Mouse (Mus musculus) limb, embryonic 13.5 days (tissue): ENCODE results near the gene Hivep1. TPM values are rescaled to one million over a fixed set of nuclear protein-coding genes. Genes with fewer than 3 reads are reported as not detected.
A peak's percentile ranks its signal among the peaks of the same experiment; 100 is the strongest.

Experiments used
- ATAC-seq: fragments of 200-750 bp; cut with Nextera tagmentation; 2 replicates; pipeline ENCODE4 v1.8.0; 2017; ENCODE audit warnings: low read depth, moderate number of reproducible peaks, moderate TSS enrichment; ENCODE audit not compliant: low FRiP score
- H3K27ac ChIP-seq: fragments of 300-500 bp; sonication (generic); 2 replicates; pipeline ENCODE4 v1.5.1; 2015; ENCODE audit warnings: inconsistent platforms, mild to moderate bottlenecking, moderate library complexity
- H3K27me3 ChIP-seq: fragments of 300-500 bp; sonication (generic); 2 replicates; pipeline ENCODE4 v1.6.1; 2015; ENCODE audit warnings: mild to moderate bottlenecking, inconsistent platforms
- H3K36me3 ChIP-seq: fragments of 300-500 bp; sonication (generic); 2 replicates; pipeline ENCODE4 v1.6.1; 2015; ENCODE audit warnings: inconsistent platforms, mild to moderate bottlenecking, moderate library complexity
- H3K4me1 ChIP-seq: fragments of 300-500 bp; sonication (generic); 2 replicates; pipeline ENCODE4 v1.6.1; 2015; ENCODE audit warnings: inconsistent platforms
- H3K4me2 ChIP-seq: fragments of 300-500 bp; sonication (generic); replicated peaks from 2 replicates; pipeline ENCODE4 v1.6.1; 2015; ENCODE audit warnings: inconsistent platforms, mild to moderate bottlenecking, moderate library complexity
- H3K4me3 ChIP-seq: fragments of 300-500 bp; sonication (generic); 2 replicates; pipeline ENCODE4 v1.5.1; 2015; ENCODE audit warnings: moderate library complexity, mild to moderate bottlenecking, inconsistent platforms
- H3K9ac ChIP-seq: fragments of 300-500 bp; sonication (generic); 2 replicates; pipeline ENCODE4 v1.6.1; 2015; ENCODE audit warnings: mild to moderate bottlenecking, inconsistent platforms
- H3K9me3 ChIP-seq: fragments of 300-500 bp; sonication (generic); 2 replicates; pipeline ENCODE4 v1.6.1; 2016; ENCODE audit warnings: inconsistent platforms
- WGBS: fragments of 180-500 bp; shearing (Covaris S2); methylation state at CpG from one replicate; pipeline ENCODE4 v1.1.7; 2015; 5-methylcytosine and 5-hydroxymethylcytosine counted together
- polyA plus RNA-seq: library from polyadenylated mRNA; unstranded; fragments of >200 nt; fragmentation: Nextera tagmentation; extraction: Ambion mirVana; gene quantifications from 2 replicates; pipeline ENCODE4 v1.2.1, GENCODE M21; 2015

The Hivep1 gene
- 12.8 and 14.4 TPM in 2 replicates for polyA plus RNA-seq

DNA sequence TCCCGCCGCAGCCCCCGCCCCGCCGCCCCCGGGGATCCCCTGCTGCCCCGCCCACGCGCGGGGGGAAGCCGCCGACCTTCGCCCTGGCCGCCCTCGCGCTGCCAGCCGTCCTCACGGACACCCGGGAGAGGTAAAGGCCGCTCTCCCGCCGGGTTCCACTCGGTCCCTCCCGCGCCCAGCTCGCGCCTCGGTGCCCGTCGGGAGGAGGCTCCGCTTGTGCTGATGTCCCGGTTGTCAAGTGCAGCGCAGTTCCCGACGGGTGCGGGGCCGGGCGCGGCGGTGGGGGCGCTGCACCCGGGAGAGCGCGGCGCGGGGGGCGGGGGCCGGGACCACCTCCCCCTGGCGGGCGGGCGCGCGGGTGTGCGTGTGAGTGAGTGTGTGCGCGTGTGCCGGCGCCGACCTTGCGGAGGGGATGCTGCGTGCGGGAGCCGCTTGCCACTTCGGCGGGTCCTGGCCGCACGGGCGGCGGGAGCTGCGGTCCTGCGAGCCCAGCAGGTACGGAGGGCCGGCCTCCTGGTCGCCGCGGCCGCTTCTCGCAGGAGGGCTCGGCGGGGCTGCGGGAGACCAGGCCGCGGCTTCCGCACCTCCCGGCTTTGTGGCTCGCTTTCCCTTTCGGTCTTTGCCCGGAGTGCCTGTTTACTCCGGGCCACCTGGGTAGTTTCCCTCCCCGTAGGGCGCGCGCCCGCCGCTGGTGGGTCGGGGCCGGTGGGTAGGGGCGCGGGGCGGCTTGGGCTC is at the start of gene Hivep1:
Gene Hivep1 (plus strand): TSS at position 61 of the 735 bp plus-strand sequence.
- peaks cover 17% of the 10 kb centered on the region for H3K36me3 ChIP-seq
- H3K4me3 ChIP-seq = peak within 1 kb of the TSS; percentile 89
- peaks cover 22% of the 10 kb centered on the region for H3K4me1 ChIP-seq
- peak; percentile 54 for ATAC-seq
- H3K27ac ChIP-seq = peak within 1 kb of the TSS; percentile 96
- H3K4me2 ChIP-seq = peak within 1 kb of the TSS; percentile 82
- H3K9ac ChIP-seq = peak within 1 kb of the TSS; percentile 91
- no peaks in the 10 kb centered on the region for H3K27me3 ChIP-seq
- WGBS = under 1% methylated on average over 78 of the region's 100 CpGs
- H3K9me3 ChIP-seq = no peaks in the 10 kb centered on the region

DNA sequence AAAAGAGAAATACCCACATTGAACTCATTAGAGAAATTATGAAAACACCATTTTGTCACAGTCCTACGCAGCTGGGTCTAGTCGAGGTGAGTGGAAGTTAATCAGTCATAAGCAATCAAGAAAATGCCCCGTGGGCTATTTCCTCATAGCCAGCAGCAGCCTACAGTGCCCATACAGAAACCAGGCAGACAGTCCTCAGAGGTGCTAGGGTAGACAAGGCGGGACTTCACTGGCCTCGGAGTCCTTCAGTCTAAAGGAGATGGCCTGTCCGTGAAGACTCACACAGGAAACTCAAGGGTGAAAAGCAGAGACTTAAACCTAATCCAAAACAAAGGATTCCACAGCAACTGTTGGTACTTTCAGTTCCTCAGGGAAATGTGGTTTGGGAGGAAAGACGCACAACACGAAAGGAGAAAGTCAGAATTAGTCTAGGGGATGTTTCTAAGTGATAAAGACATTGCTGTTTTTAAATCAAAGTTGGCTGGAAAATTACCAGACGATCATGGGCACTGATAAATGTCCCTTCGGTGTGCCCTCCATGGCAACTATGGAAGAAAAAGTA is 36.3 kb upstream of the Hivep1 start:
- ATAC-seq = no peak
- WGBS = 70% methylated on average over 10 of the region's 10 CpGs

GRCm38 (mm10) chr13:42016218-42016617 is 35.6 kb upstream of the Hivep1 start:
- WGBS = 62% methylated on average over 5 of the region's 5 CpGs
- no peak for ATAC-seq

More for the DNA sequence above, 36.3 kb upstream of the Hivep1 start:
- Histone ChIP-seq H3K4me3 (no peak overlapping the region), H3K27me3 (no peaks in the 10 kb centered on the region), H3K4me2 (no peak overlapping the region), H3K4me1 (no peaks in the 10 kb centered on the region), H3K9me3 (no peaks in the 10 kb centered on the region), H3K27ac (no peak overlapping the region), H3K36me3 (no peaks in the 10 kb centered on the region), H3K9ac (no peak overlapping the region)

DNA sequence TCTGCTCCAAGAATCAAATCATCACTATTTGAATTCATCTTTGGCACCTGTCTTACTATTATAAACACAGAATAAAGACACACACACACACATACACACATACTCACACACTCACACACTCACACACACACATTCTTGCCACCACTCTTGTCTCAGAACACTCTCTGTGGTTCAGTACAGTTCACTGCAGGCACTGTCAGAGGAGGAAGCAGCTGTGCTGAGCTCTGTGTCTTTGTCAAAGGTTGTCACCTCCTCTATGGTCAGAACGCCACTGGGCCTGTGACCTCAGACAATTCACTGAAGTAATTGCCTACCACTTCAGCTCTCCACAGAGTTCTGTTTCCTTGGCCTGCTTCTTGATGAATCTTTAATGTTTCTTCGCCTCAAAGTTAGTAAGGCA is 33.5 kb upstream of the Hivep1 start:
- no peaks in the 10 kb centered on the region for H3K27me3 ChIP-seq
- no peak for ATAC-seq
- no peaks in the 10 kb centered on the region for H3K36me3 ChIP-seq
- no peak overlapping the region for H3K4me3 ChIP-seq
- H3K9ac ChIP-seq = no peak overlapping the region
- H3K4me2 ChIP-seq = no peak overlapping the region
- no peaks in the 10 kb centered on the region for H3K4me1 ChIP-seq
- no peaks in the 10 kb centered on the region for H3K9me3 ChIP-seq
- 41% methylated on average over 2 of the region's 2 CpGs for WGBS
- H3K27ac ChIP-seq = no peak overlapping the region

More at GRCm38 (mm10) chr13:42016218-42016617, 35.6 kb upstream of the Hivep1 start:
- Histone ChIP-seq H3K27ac (no peak overlapping the region), H3K36me3 (no peaks in the 10 kb centered on the region), H3K4me1 (no peaks in the 10 kb centered on the region), H3K4me3 (no peak overlapping the region), H3K27me3 (no peaks in the 10 kb centered on the region), H3K9me3 (no peaks in the 10 kb centered on the region), H3K4me2 (no peak overlapping the region), H3K9ac (no peak overlapping the region)

- 13% methylated on average over 2 of the region's 2 CpGs for WGBS
- H3K4me2 ChIP-seq = no peak overlapping the region
- H3K9ac ChIP-seq = no peak overlapping the region
- no peaks in the 10 kb centered on the region for H3K27me3 ChIP-seq
- no peak for ATAC-seq
- peaks cover 12% of the 10 kb centered on the region; the same call in 1 of the 2 replicates for H3K4me1 ChIP-seq
- H3K9me3 ChIP-seq = no peaks in the 10 kb centered on the region
- H3K36me3 ChIP-seq = no peaks in the 10 kb centered on the region
- H3K27ac ChIP-seq = no peak overlapping the region
- H3K4me3 ChIP-seq = no peak overlapping the region
Observed at GRCm38 (mm10) chr13:42041203-42041602, 10.6 kb upstream of the Hivep1 start.

- Histone ChIP-seq H3K36me3 (no peaks in the 10 kb centered on the region), H3K4me3 (no peak overlapping the region), H3K27me3 (no peaks in the 10 kb centered on the region), H3K4me1 (peaks cover 11% of the 10 kb centered on the region; the same call in 1 of the 2 replicates), H3K9me3 (no peaks in the 10 kb centered on the region), H3K4me2 (no peak overlapping the region), H3K27ac (no peak overlapping the region), H3K9ac (no peak overlapping the region)
- 82% methylated on average over 7 of the region's 7 CpGs for WGBS
- no peak for ATAC-seq
Observed at GRCm38 (mm10) chr13:42043431-42043830, 8.4 kb upstream of the Hivep1 start.

GRCm38 (mm10) chr13:42048991-42049773 is 2.6 kb upstream of the Hivep1 start:
- Histone ChIP-seq H3K9me3 (no peaks in the 10 kb centered on the region), H3K27ac (peak overlapping the region; percentile 88), H3K4me1 (peaks cover 22% of the 10 kb centered on the region), H3K4me2 (peak overlapping the region; percentile 82), H3K9ac (peak overlapping the region; percentile 88), H3K27me3 (no peaks in the 10 kb centered on the region), H3K36me3 (no peaks in the 10 kb centered on the region), H3K4me3 (peak overlapping the region; percentile 89)
- ATAC-seq = 0 out of 2 replicates have a peak, but pooled peaks have one; percentile 2
- under 1% methylated on average over 48 of the region's 48 CpGs for WGBS

DNA sequence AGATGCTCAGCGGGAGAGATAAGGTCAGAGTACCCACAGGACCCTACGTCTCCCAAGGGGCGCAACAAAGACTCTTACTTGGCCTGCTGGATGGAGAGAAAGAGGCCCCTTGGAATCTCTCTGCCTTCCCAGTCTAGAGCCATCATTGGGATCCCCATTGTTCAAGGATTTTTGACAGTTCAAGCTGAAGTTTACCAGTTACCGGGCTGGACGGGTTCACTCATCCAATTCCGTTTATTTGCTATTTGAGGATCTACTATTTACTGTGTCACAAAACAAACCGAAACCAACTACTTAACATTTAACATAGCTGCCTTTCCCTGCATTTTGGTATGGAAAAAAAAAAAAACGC is 2.1 kb upstream of the Hivep1 start:
- WGBS = 2% methylated on average over 8 of the region's 8 CpGs
- peaks cover 22% of the 10 kb centered on the region for H3K4me1 ChIP-seq
- peak overlapping the region; percentile 88 for H3K9ac ChIP-seq
- H3K36me3 ChIP-seq = no peaks in the 10 kb centered on the region
- H3K4me2 ChIP-seq = peak overlapping the region; percentile 82
- no peaks in the 10 kb centered on the region for H3K27me3 ChIP-seq
- no peak for ATAC-seq
- H3K27ac ChIP-seq = peak overlapping the region; percentile 88
- H3K4me3 ChIP-seq = peak overlapping the region; percentile 89
- H3K9me3 ChIP-seq = no peaks in the 10 kb centered on the region

DNA sequence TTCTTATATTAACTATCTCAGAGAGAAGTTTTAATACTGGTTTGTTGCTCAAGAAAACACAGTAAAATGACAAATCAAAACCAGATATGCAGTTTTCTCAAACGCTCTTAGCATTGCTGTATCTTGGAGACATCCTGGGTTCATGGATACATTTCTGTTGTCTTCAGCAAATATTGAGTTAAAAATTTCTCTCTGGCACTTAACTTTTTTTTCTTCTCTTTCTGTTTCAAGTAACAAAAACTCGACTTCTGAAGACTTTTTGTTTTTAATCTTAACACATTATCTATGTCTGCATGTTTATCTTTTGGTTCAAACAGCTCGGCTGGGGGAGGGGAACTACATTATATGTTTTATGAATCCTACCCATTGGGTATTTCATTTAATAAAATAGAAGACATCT is 1.7 kb upstream of the Hivep1 start:
- Histone ChIP-seq H3K36me3 (peaks cover under 1% of the 10 kb centered on the region; the same call in 1 of the 2 replicates), H3K27me3 (no peaks in the 10 kb centered on the region), H3K27ac (no peak overlapping the region), H3K9me3 (no peaks in the 10 kb centered on the region), H3K4me3 (peak overlapping the region; percentile 89), H3K4me2 (peak overlapping the region; percentile 82), H3K4me1 (peaks cover 22% of the 10 kb centered on the region), H3K9ac (peak overlapping the region; percentile 88; the same call in 1 of the 2 replicates)
- no peak for ATAC-seq
- WGBS = 9% methylated on average over 3 of the region's 3 CpGs

DNA sequence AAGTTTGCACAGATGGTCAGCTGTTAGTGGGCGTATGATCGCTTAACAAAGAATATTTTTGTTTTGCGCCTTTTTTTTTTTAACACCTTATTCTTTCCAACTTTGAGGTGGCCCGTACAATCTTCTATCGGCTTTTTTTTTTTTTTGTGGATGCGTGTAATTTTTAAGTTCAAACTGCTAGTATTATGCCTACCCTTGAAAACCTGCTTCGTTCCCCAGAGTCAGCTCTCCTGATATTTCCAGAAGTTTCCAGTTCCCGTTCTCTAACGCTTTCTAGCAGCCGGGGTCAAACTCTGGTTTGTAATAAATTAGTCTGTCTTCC is 980 bp upstream of the Hivep1 start:
- H3K27ac ChIP-seq = peak overlapping the region; percentile 39; the same call in 1 of the 2 replicates
- peak overlapping the region; percentile 82 for H3K4me2 ChIP-seq
- no peaks in the 10 kb centered on the region for H3K27me3 ChIP-seq
- peak overlapping the region; percentile 63 for H3K9ac ChIP-seq
- H3K9me3 ChIP-seq = no peaks in the 10 kb centered on the region
- no peak for ATAC-seq
- H3K36me3 ChIP-seq = peaks cover 6% of the 10 kb centered on the region
- H3K4me1 ChIP-seq = peaks cover 22% of the 10 kb centered on the region
- 0% methylated on average over 10 of the region's 10 CpGs for WGBS
- H3K4me3 ChIP-seq = peak overlapping the region; percentile 89

- peak; percentile 85 for ATAC-seq
- Histone ChIP-seq H3K27me3 (no peaks in the 10 kb centered on the region), H3K4me2 (peak overlapping the region; percentile 82), H3K9me3 (no peaks in the 10 kb centered on the region), H3K4me3 (peak overlapping the region; percentile 89), H3K36me3 (peaks cover 10% of the 10 kb centered on the region), H3K27ac (peak overlapping the region; percentile 96; the same call in 1 of the 2 replicates), H3K4me1 (peaks cover 22% of the 10 kb centered on the region), H3K9ac (peak overlapping the region; percentile 91)
- WGBS = under 1% methylated on average over 29 of the region's 51 CpGs
Observed at GRCm38 (mm10) chr13:42051202-42051906, 467 bp upstream of the Hivep1 start.
